Mouse (Mus musculus) right cerebral cortex, postnatal 4 days (tissue): Measurements from ENCODE around the gene Elf2.
"Not testable (repeated sequence)": the region's sequence is repeated elsewhere in the genome, so short reads cannot be mapped to it uniquely, and the experiment has no call there.

Experiments used
- DNase-seq: peaks from one replicate; pipeline ENCODE4 v3.0.0-alpha.2; 2022

The Elf2 gene

GRCm38 (mm10) chr3:51358660-51359557 lies 18.4 kb upstream of the Elf2 start:
- DNase-seq = peak; percentile 54

GRCm38 (mm10) chr3:51358181-51358580 lies 17.7 kb upstream of the Elf2 start:
- peak; percentile 71 for DNase-seq

GRCm38 (mm10) chr3:51357624-51358023 lies 17.2 kb upstream of the Elf2 start:
- DNase-seq = peak; percentile 11

- no peak for DNase-seq
Measured at GRCm38 (mm10) chr3:51357078-51357477, 16.6 kb upstream of the Elf2 start.

- DNase-seq = not testable (repeated sequence)
Measured at GRCm38 (mm10) chr3:51354956-51355355, 14.5 kb upstream of the Elf2 start.

- DNase-seq = no peak
Measured at GRCm38 (mm10) chr3:51354034-51354427, 13.6 kb upstream of the Elf2 start.

- peak; percentile 39 for DNase-seq
Measured at GRCm38 (mm10) chr3:51353325-51354033, 13.0 kb upstream of the Elf2 start.

- no peak for DNase-seq
Measured at GRCm38 (mm10) chr3:51350806-51351205, 10.3 kb upstream of the Elf2 start.

GRCm38 (mm10) chr3:51348646-51349238 lies 8.3 kb upstream of the Elf2 start:
- no peak for DNase-seq

GRCm38 (mm10) chr3:51345017-51345416 lies 4.6 kb upstream of the Elf2 start:
- DNase-seq = not testable (repeated sequence)

GRCm38 (mm10) chr3:51344182-51344581 lies 3.7 kb upstream of the Elf2 start:
- DNase-seq = not testable (repeated sequence)

- no peak for DNase-seq
Measured at GRCm38 (mm10) chr3:51343260-51343659, 2.8 kb upstream of the Elf2 start.

- no peak for DNase-seq
Measured at GRCm38 (mm10) chr3:51342152-51342551, 1.7 kb upstream of the Elf2 start.

GRCm38 (mm10) chr3:51341268-51342081 lies 1.0 kb upstream of the Elf2 start:
- peak; percentile 71 for DNase-seq

GRCm38 (mm10) chr3:51339734-51340551 lies 520 bp downstream of the Elf2 start:
- peak; percentile 46 for DNase-seq

GRCm38 (mm10) chr3:51339378-51339733 lies 1.1 kb downstream of the Elf2 start:
- no peak for DNase-seq

GRCm38 (mm10) chr3:51335378-51335777 lies 5.1 kb downstream of the Elf2 start:
- no peak for DNase-seq

GRCm38 (mm10) chr3:51333950-51334349 lies 6.5 kb downstream of the Elf2 start:
- DNase-seq = no peak

- DNase-seq = no peak
Measured at GRCm38 (mm10) chr3:51333234-51333889, 7.1 kb downstream of the Elf2 start.

- DNase-seq = no peak
Measured at GRCm38 (mm10) chr3:51330086-51330485, 10.4 kb downstream of the Elf2 start.

GRCm38 (mm10) chr3:51328546-51328945 lies 11.9 kb downstream of the Elf2 start:
- DNase-seq = no peak
